Mouse (Mus musculus) C2C12 (cell line): Measurements from ENCODE around the gene Hspa1l.

Experiments used
- CTCF ChIP-seq: IDR thresholded peaks from one replicate; pipeline ENCODE4 v1.5.1; 2011; ENCODE audit not compliant: control insufficient read depth, insufficient read depth, insufficient read length
- FOSL1 ChIP-seq: IDR thresholded peaks from one replicate; pipeline ENCODE4 v1.8.0; 2011; ENCODE audit warnings: mild to moderate bottlenecking, low read length; ENCODE audit not compliant: poor library complexity, insufficient read depth, severe bottlenecking
- MAX ChIP-seq: IDR thresholded peaks from one replicate; pipeline ENCODE4 v1.6.1; 2011; ENCODE audit warnings: mild to moderate bottlenecking, control low read depth
- MYOD1 ChIP-seq: IDR thresholded peaks from one replicate; pipeline ENCODE4 v1.6.1; 2011; ENCODE audit warnings: low read depth; ENCODE audit not compliant: control insufficient read depth, insufficient read length
- USF1 ChIP-seq: IDR thresholded peaks from one replicate; pipeline ENCODE4 v1.6.1; 2011; ENCODE audit warnings: low read depth, mild to moderate bottlenecking, control low read depth, moderate library complexity

DNA sequence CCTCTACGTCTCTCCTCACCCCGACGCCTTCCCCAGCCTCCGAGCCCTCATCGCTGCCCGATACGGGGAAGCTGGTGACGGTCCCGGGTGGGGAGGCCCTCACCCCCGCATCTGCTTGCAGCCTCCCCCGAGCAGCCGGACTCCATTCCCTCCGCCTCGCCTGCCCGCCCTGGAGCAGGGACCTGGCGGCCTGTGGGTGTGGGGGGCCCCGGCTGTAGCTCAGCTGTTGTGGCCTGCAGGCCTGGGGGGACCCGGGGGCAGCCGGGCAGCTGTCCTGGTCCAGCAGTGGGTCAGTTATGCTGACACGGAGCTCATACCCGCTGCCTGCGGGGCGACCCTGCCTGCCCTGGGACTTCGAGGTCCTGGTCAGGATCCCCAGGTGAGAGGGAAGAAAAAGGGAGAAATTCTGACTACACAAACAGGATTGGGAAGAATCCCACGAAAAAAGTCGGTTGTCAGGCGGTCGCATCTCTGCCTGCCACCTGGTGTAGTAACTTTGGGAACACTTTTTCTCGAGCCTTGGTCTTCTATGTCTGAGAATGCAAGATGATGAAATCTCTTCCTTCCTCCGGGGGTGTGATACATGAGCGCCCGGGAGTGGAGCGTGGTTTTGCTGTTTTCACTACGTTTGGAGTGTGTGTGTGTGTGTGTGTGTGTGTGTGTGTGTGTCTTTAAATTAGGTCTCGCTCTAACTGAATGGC is 29.1 kb downstream of the Hspa1l start:
- TF ChIP-seq CTCF: no peak
- TF ChIP-seq MAX: no peak
- TF ChIP-seq USF1: no peak
- no peak for TF ChIP-seq MYOD1
- TF ChIP-seq FOSL1: no peak
